Mouse (Mus musculus): ENCODE results near the gene Pappa2.

The Pappa2 gene

DNA sequence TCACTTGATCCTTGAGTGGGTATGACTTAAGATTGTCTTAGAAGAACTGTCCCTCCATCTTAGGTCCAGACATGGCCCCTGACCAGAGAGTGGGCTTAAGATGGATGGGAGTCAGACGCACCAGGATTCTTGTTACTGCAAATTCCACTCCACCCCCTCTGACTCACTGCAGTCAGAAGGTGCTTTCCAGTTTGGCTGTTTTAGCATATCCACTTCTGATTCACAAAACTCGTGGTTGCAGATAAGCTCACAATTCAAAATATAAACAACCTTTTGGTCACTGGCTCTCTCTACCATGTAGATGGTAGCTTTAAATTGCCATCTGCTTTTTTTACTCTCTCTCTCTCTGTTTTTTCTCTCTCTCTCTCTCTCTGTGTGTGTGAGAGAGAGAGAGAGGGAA lies 214.4 kb downstream of the Pappa2 start:
- DNase-seq (ENCODE audit: low spot score in 2 of 2) = no peak

GRCm38 (mm10) chr1:158764727-158765126 lies 215.6 kb downstream of the Pappa2 start:
- no peak for DNase-seq (ENCODE audit: low spot score in 2 of 2)

DNA sequence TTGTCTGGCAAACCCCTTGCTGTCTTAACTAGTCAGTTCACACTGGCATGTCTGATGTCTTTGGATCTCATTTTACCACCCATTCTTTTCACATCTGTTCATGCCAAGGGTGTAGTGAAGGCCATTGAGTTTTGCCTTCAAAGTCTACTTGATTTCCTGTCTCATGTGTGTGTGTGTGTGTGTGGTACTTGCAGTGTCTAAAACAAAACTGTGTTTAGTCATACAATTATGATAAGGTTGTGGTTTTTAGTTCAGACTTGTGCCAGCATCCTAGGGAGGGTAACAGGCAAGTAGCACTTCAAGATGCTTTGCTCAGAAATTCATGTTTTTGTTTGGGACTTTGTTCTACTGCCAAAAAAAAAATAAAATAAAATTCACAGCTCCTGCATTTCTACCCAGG lies 216.1 kb downstream of the Pappa2 start:
- DNase-seq (ENCODE audit: low spot score in 2 of 2) = no peak

DNA sequence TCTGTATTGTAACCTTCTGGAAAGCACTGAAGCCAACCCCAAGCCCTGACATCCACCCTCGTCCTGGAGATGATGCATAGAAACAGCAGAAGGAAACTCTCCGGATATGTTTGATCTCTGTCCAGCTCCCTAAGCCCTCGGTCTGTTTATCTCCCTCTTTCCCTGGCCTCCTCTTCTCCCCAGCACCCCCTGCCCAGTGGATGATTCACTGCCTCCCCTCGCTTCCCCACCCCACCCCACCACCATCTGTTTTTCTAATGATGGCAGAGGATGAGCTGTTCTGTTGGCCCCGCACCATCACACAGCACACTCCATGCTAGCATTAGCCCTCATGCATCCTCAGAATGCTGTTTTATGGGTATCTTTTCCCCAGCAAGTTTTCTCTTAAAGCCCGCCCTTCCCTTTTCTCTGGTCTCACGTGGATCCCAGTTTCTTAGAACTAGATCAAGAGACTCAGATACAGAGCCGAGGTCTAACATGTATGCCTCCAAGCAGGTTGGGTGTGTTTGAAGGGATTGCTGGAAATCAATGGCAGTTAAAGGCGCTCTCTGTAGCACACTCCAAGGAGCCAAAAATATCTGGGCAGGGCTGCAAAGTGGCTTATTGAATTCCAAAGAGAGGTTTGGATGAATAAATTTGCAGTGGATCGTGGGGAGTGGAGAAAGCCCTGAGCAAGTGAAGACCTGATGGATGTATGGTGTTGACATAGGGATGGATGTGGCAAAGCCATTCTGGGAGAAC lies 231.8 kb downstream of the Pappa2 start:
- DNase-seq (ENCODE audit: low spot score in 2 of 2) = no peak

GRCm38 (mm10) chr1:158741449-158741848 lies 238.8 kb downstream of the Pappa2 start:
- no peak for DNase-seq (ENCODE audit: low spot score in 2 of 2)

- no peak for DNase-seq (ENCODE audit: low spot score in 2 of 2)
These were observed 239.3 kb downstream of the Pappa2 start for GRCm38 (mm10) chr1:158740949-158741348.

- no peak for DNase-seq (ENCODE audit: low spot score in 2 of 2)
These were observed 240.0 kb downstream of the Pappa2 start for GRCm38 (mm10) chr1:158740161-158740766.

- no peak for DNase-seq (ENCODE audit: low spot score in 2 of 2)
These were observed 241.0 kb downstream of the Pappa2 start for GRCm38 (mm10) chr1:158739132-158739919.

DNA sequence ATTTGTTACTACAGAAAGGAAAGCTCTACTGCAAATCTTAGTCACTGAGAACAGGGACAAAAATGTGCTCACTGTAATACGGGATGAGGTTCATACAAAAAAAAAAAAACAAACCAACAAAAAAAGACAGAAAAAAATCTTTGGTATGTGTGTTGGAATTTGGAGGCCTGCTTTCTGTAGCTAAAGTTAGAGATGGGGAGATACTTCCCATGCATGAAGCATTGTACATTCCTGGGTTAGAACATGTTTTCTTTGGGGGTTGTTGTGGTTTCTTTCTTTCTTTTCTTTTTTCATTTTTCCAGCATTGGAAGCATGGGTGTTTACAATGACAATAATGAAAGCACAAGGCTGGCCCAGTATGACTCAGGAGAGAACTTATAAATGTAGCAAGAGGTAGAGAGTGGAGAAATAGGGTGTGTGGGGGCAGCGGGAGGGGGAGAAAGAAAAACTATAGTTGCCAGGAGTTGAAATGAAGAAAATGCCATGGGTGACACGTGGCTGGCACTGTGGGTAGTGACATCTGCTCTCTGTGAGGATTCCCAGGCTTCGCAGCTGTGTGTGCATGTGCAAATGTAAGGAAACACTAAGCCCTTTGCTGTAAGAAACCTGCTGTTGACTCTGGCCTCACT lies 247.3 kb downstream of the Pappa2 start:
- DNase-seq (ENCODE audit: low spot score in 2 of 2) = no peak

- no peak for DNase-seq (ENCODE audit: low spot score in 2 of 2)
These were observed 266.8 kb downstream of the Pappa2 start for GRCm38 (mm10) chr1:158713301-158714095.

- no peak for DNase-seq (ENCODE audit: low spot score in 2 of 2)
These were observed 279.0 kb downstream of the Pappa2 start for GRCm38 (mm10) chr1:158701336-158701735.

GRCm38 (mm10) chr1:158700147-158700546 lies 280.1 kb downstream of the Pappa2 start:
- DNase-seq (ENCODE audit: low spot score in 2 of 2) = no peak

GRCm38 (mm10) chr1:158699276-158699675 lies 281.0 kb downstream of the Pappa2 start:
- DNase-seq (ENCODE audit: low spot score in 2 of 2) = no peak

- DNase-seq (ENCODE audit: low spot score in 2 of 2) = no peak
These were observed 282.3 kb downstream of the Pappa2 start for GRCm38 (mm10) chr1:158697859-158698569.

- no peak for DNase-seq (ENCODE audit: low spot score in 2 of 2)
These were observed 282.9 kb downstream of the Pappa2 start for GRCm38 (mm10) chr1:158697423-158697822.

- no peak for DNase-seq (ENCODE audit: low spot score in 2 of 2)
These were observed 292.6 kb downstream of the Pappa2 start for GRCm38 (mm10) chr1:158687726-158688125.

DNA sequence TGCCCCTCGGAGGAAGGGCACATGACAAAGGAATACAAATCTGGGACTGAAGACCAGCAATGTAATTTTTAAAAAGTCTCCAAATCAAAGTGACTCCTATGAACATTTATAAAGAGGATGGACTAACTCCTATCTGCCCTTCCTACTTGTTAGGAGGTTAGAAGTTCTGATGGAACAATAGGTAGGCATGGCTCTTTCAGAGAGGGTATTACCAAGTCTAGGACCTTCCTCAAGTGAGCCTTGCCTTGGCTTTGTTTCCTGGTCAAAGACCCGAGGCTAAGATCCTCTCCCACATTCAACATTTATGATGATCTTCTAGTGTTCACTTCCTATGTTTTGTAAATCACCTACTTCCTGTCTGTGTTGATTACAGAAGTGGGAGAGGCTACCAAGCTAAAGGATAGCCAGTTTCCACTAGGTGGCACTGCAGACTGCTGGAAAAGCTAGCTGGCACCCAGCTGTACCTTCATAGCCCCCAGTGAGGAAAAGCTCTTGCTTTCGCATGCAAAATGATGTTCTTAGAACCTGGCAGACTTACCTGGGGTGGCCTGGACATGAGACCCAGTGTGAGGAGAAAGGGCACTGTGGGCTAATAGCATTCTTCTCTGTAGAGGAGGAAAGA lies 310.2 kb downstream of the Pappa2 start:
- DNase-seq (ENCODE audit: low spot score in 2 of 2) = peak in 1 of 2 experiments; percentile 1

DNA sequence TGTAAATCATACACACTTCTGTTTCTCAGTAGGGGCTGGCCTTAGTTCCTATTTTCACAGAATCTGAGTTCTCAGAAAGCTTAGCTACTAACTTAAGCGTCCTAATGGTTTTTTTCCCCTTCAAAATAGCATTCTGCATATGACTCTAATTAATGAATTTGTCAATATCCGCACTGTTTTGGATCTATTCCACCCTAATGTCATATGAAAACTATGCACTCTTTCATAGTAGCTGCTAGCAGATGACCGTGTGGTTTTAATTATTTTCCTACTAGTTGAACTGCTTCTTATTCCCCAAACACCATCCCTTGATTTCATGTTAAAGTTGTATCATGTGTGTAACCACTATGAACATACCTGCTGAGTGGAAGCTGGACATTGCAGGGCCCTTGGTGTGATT lies 314.3 kb downstream of the Pappa2 start:
- DNase-seq (ENCODE audit: low spot score in 2 of 2) = no peak
